Mouse (Mus musculus) lung, embryonic 14.5 days (tissue): ENCODE results near the gene Hs2st1. TPM values are rescaled to one million over a fixed set of nuclear protein-coding genes. Genes with fewer than 3 reads are reported as not detected.

Experiments used
- ATAC-seq: fragments of 200-750 bp; cut with Nextera tagmentation; 2 replicates; pipeline ENCODE4 v1.8.0; 2017; ENCODE audit warnings: mild to moderate bottlenecking, moderate TSS enrichment, moderate library complexity; ENCODE audit not compliant: insufficient read depth
- DNase-seq: peaks from one replicate; pipeline ENCODE4 v3.0.0-alpha.2; 2015
- H3K27ac ChIP-seq: fragments of 300-500 bp; sonication (generic); 2 replicates; pipeline ENCODE4 v1.5.1; 2014; ENCODE audit warnings: low read depth, mild to moderate bottlenecking, moderate library complexity
- H3K27me3 ChIP-seq: fragments of 300-500 bp; sonication (generic); 2 replicates; pipeline ENCODE4 v1.6.1; 2014; ENCODE audit warnings: low read length, control low read depth; ENCODE audit not compliant: insufficient read depth
- H3K36me3 ChIP-seq: fragments of 300-500 bp; sonication (generic); 2 replicates; pipeline ENCODE4 v1.6.1; 2014; ENCODE audit warnings: control low read depth; ENCODE audit not compliant: insufficient read depth
- H3K4me1 ChIP-seq: fragments of 300-500 bp; sonication (generic); 2 replicates; pipeline ENCODE4 v1.6.1; 2014; ENCODE audit warnings: antibody characterized with exemption, control low read depth; ENCODE audit not compliant: insufficient read depth
- H3K4me2 ChIP-seq: fragments of 300-500 bp; sonication (generic); 2 replicates; pipeline ENCODE4 v1.6.1; 2014; ENCODE audit warnings: mild to moderate bottlenecking
- H3K4me3 ChIP-seq: fragments of 300-500 bp; sonication (generic); 2 replicates; pipeline ENCODE4 v1.5.1; 2014; ENCODE audit warnings: low read depth, low read length
- H3K9ac ChIP-seq: fragments of 300-500 bp; sonication (generic); 2 replicates; pipeline ENCODE4 v1.6.1; 2014
- H3K9me3 ChIP-seq: fragments of 300-500 bp; sonication (generic); 2 replicates; pipeline ENCODE4 v1.6.1; 2016; ENCODE audit warnings: low read depth, low read length, control low read depth
- CTCF ChIP-seq: IDR thresholded peaks from 2 replicates; pipeline ENCODE4 v1.5.1; 2016; ENCODE audit warnings: antibody characterized with exemption, low read depth
- WGBS: fragments of 180-500 bp; shearing (Covaris S2); extraction: QIAGEN DNeasy Blood & Tissue Kit; methylation state at CpG from one replicate; pipeline ENCODE4 v1.1.7; 2014; 5-methylcytosine and 5-hydroxymethylcytosine counted together
- polyA plus RNA-seq: library from polyadenylated mRNA; unstranded; fragments of >200 nt; fragmentation: Nextera tagmentation; extraction: Ambion mirVana; gene quantifications from 2 replicates; pipeline ENCODE4 v1.2.1, GENCODE M21; 2014

Hs2st1 gene
- polyA plus RNA-seq, 1 experiment from 2014 or later, result 11.9 TPM

DNA sequence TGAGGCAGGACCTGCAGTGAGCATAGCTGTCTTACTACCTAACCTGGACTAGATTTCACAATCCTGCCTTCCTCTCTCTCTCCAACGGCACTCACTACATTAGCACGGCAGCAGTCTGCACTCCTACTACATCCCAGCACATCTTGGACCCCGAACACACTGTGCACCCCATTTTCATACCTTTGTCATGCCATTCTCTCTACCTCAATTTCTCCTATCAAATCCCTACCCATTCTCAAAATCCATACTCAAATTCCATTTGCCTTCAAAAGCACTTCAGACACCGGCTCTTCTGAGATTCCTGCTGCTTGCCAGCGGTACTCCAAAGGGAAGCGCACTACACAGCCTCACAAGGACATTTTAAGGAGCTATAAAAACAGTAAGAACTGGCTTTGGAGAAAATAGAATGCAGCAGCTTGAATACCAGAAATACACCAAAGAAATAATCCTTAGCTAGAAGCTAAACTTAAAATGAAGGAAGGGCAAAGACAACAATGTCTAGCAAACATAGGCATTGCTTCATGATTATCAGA lies 28.0 kb downstream of the Hs2st1 start:
- TF ChIP-seq CTCF, result no peak
- H3K27ac ChIP-seq, result no peak overlapping the region
- H3K9me3 ChIP-seq, result no peaks in the 10 kb centered on the region
- no peak overlapping the region for H3K9ac ChIP-seq
- H3K4me1 ChIP-seq, result peaks cover 14% of the 10 kb centered on the region
- H3K27me3 ChIP-seq, result no peaks in the 10 kb centered on the region
- H3K36me3 ChIP-seq, result no peaks in the 10 kb centered on the region
- peak overlapping the region; percentile 21; the same call in 1 of the 2 replicates for H3K4me2 ChIP-seq
- ATAC-seq (no peak; the same call in 1 of the 2 replicates), DNase-seq (peak; percentile 46)
- 52% methylated on average over 6 of the region's 6 CpGs for WGBS
- H3K4me3 ChIP-seq, result no peak overlapping the region

DNA sequence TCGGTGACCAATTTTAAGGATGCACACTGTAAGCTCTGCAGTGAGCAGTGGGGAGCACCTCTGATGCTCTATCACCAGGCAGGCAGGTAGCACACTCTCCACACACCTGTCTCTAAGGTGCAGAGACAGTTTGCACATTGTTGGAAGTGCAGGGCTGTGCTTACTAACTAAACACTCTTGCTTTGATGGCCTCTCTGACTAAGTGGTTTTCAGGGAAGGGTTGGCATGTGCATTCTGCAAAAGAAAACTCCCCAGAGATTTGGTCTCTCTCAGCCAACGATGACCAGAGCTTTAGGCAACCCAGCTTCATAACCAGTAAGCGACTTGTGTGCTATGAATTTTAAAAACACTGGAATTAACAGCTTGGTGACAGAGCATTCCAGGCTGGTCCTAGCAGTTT lies 29.2 kb downstream of the Hs2st1 start:
- peak; percentile 39; the same call in 1 of the 2 replicates for ATAC-seq
- 68% methylated on average over 3 of the region's 3 CpGs for WGBS
- no peaks in the 10 kb centered on the region for H3K36me3 ChIP-seq
- H3K4me1 ChIP-seq, result peaks cover 14% of the 10 kb centered on the region
- no peak for TF ChIP-seq CTCF
- H3K4me2 ChIP-seq, result no peak overlapping the region
- H3K27me3 ChIP-seq, result no peaks in the 10 kb centered on the region
- H3K27ac ChIP-seq, result no peak overlapping the region
- DNase-seq, result no peak
- H3K9ac ChIP-seq, result no peak overlapping the region
- no peak overlapping the region for H3K4me3 ChIP-seq
- no peaks in the 10 kb centered on the region for H3K9me3 ChIP-seq

DNA sequence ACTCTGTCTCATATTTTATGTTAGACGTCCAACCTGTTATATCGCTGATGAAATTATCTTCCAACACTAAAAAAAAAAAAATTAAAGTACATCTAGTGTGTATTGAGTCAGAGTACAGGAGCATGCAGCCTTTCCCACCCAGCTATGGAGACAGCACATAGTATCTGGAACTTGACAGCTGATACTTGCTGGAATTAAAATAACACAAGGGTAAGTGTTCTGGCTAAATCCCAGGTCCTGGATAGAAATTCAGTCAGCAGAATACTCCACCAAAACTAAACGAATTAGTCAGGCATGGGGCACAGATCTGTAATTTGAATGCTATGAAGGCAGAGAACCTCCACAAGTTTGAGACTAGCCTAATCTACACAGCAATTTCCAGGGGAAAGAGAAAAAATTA lies 30.9 kb downstream of the Hs2st1 start:
- no peak for TF ChIP-seq CTCF
- ATAC-seq (no peak), DNase-seq (no peak)
- 57% methylated on average over 3 of the region's 3 CpGs for WGBS
- H3K4me3 ChIP-seq, result no peak overlapping the region
- H3K27me3 ChIP-seq, result no peaks in the 10 kb centered on the region
- H3K9ac ChIP-seq, result no peak overlapping the region
- H3K36me3 ChIP-seq, result no peaks in the 10 kb centered on the region
- H3K4me1 ChIP-seq, result peaks cover 14% of the 10 kb centered on the region; the same call in 1 of the 2 replicates
- no peak overlapping the region for H3K27ac ChIP-seq
- H3K9me3 ChIP-seq, result no peaks in the 10 kb centered on the region
- no peak overlapping the region for H3K4me2 ChIP-seq

DNA sequence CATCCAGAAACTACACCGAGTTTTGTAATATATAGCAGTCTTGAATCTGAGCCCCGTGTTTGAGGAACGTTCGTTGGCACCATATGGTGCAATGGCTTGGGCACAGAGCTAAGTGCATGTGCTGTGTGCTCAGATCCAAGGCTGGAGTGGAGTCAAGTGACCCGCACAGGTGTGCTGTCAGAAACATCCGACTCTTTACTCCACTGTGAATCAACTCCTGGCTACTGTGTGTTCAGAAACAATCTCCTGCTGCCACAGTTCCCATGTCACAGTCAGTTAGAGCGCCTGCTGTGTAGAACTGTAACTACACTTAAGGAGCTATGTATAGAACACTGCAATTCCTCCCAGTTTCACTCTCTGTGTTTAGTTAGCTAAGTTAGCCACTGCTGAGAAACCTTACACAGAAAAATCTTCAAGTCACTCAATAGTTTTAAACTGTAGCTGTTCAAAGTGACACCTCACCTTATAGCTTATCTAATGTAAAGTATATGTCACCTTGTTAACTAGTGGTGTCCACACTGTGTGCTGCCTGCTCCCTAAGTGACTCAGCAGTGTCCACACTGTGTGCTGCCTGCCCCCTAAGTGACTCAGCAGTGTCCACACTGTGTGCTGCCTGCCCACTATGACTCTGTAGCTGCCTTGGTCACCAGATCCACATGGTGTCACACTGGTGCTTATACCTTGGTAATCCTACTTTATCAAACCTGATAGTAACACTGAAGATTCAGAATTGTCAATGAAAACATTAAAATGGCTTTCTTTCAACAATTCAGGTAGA lies 32.7 kb downstream of the Hs2st1 start:
- Histone ChIP-seq H3K9me3 (no peaks in the 10 kb centered on the region), H3K9ac (no peak overlapping the region), H3K4me3 (no peak overlapping the region), H3K36me3 (no peaks in the 10 kb centered on the region), H3K27me3 (no peaks in the 10 kb centered on the region), H3K4me2 (no peak overlapping the region), H3K4me1 (peaks cover 14% of the 10 kb centered on the region; the same call in 1 of the 2 replicates), H3K27ac (no peak overlapping the region)
- ATAC-seq (no peak), DNase-seq (no peak)
- WGBS, result 59% methylated on average over 7 of the region's 7 CpGs
- TF ChIP-seq CTCF, result no peak

GRCm38 (mm10) chr3:144535056-144535455 lies 34.9 kb downstream of the Hs2st1 start:
- Histone ChIP-seq H3K4me1 (peaks cover 6% of the 10 kb centered on the region; the same call in 1 of the 2 replicates), H3K9ac (no peak overlapping the region), H3K9me3 (no peaks in the 10 kb centered on the region), H3K27ac (no peak overlapping the region), H3K36me3 (no peaks in the 10 kb centered on the region), H3K4me3 (no peak overlapping the region), H3K27me3 (no peaks in the 10 kb centered on the region), H3K4me2 (no peak overlapping the region)
- no peak for TF ChIP-seq CTCF
- ATAC-seq (no peak), DNase-seq (no peak)
- 89% methylated on average over 4 of the region's 4 CpGs for WGBS

DNA sequence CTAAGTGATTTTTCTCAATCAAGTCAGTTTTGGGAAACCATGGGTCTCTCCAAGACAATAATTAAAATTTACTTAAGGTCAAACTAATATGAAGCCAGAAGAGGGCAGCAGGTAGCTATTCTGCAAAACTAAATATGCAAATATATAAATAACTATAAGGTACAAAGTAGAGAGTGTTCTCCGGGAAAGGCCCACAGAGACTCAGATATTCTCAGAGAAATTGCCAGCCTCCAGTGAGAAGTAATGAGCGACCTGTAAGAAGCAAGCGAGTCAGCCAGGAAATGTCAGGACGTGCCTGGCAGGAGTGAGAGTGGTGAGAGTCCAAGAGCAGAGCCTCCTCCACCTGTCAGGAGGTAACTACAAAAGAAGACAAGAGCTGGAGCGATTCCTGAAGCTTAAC lies 39.0 kb downstream of the Hs2st1 start:
- TF ChIP-seq CTCF, result peak; percentile 38; the same call in 1 of the 2 replicates
- no peak overlapping the region for H3K9ac ChIP-seq
- ATAC-seq (peak; percentile 38; the same call in 1 of the 2 replicates), DNase-seq (peak; percentile 76)
- H3K27ac ChIP-seq, result no peak overlapping the region
- WGBS, result 38% methylated on average over 5 of the region's 5 CpGs
- H3K27me3 ChIP-seq, result no peaks in the 10 kb centered on the region
- no peak overlapping the region for H3K4me3 ChIP-seq
- H3K9me3 ChIP-seq, result no peaks in the 10 kb centered on the region
- no peaks in the 10 kb centered on the region for H3K36me3 ChIP-seq
- H3K4me1 ChIP-seq, result no peaks in the 10 kb centered on the region
- no peak overlapping the region for H3K4me2 ChIP-seq

DNA sequence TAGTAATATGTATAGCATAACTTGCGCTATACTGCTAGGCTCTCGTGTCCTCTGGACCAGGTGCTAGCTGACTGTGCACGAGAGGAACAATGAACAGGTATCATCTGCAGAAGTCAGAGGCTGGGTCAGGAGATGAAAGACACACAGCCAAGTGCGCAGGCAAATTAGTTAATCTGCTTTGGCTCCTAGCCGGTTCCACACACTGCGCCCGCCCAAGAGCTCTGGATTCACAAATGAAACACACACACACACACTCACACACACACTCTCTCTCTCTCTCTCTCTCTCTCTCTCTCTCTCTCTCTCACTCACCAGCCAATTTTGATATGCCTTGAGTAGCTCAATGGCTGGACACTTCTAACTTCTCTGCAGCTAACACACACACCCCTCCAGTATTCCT lies 42.1 kb downstream of the Hs2st1 start:
- Histone ChIP-seq H3K27ac (no peak overlapping the region), H3K9me3 (no peaks in the 10 kb centered on the region), H3K36me3 (no peaks in the 10 kb centered on the region), H3K4me1 (no peaks in the 10 kb centered on the region), H3K27me3 (no peaks in the 10 kb centered on the region), H3K9ac (no peak overlapping the region), H3K4me3 (no peak overlapping the region), H3K4me2 (no peak overlapping the region)
- TF ChIP-seq CTCF, result no peak
- WGBS, result 86% methylated on average over 7 of the region's 7 CpGs
- DNase-seq (no peak), ATAC-seq (no peak)
